Mouse (Mus musculus) forebrain, embryonic 14.5 days (tissue): ENCODE data around the gene Tsc22d4. TPM values are rescaled to one million over a fixed set of nuclear protein-coding genes. Genes with fewer than 3 reads are reported as not detected.
A peak's percentile ranks its signal among the peaks of the same experiment; 100 is the strongest.

Source experiments
- ATAC-seq: fragments of 200-750 bp; cut with Nextera tagmentation; 2 replicates; pipeline ENCODE4 v1.8.0; 2017; ENCODE audit warnings: mild to moderate bottlenecking, moderate library complexity
- DNase-seq: peaks from one replicate; pipeline ENCODE4 v3.0.0-alpha.2; 2015; ENCODE audit warnings: low spot score
- H3K27ac ChIP-seq: fragments of 300-500 bp; sonication (generic); 2 replicates; pipeline ENCODE4 v1.5.1; 2014; ENCODE audit warnings: low read depth, mild to moderate bottlenecking, control low read depth, low read length, moderate library complexity
- H3K27me3 ChIP-seq: fragments of 300-500 bp; sonication (generic); replicated peaks from 2 replicates; pipeline ENCODE4 v1.6.1; 2014; ENCODE audit warnings: low read length, control low read depth, mixed read lengths; ENCODE audit not compliant: control insufficient read depth, insufficient read depth
- H3K36me3 ChIP-seq: fragments of 300-500 bp; sonication (generic); 2 replicates; pipeline ENCODE4 v1.6.1; 2014; ENCODE audit warnings: low read length, control low read depth; ENCODE audit not compliant: control insufficient read depth, insufficient read depth
- H3K4me1 ChIP-seq: fragments of 300-500 bp; sonication (generic); 2 replicates; pipeline ENCODE4 v1.6.1; 2014; ENCODE audit warnings: antibody characterized with exemption, low read length, control low read depth; ENCODE audit not compliant: control insufficient read depth, insufficient read depth
- H3K4me2 ChIP-seq: fragments of 300-500 bp; sonication (generic); 2 replicates; pipeline ENCODE4 v1.6.1; 2014; ENCODE audit warnings: mild to moderate bottlenecking, control low read depth, low read length
- H3K4me3 ChIP-seq: fragments of 300-500 bp; sonication (generic); 2 replicates; pipeline ENCODE4 v1.5.1; 2014; ENCODE audit warnings: low read depth, low read length, control low read depth
- H3K9ac ChIP-seq: fragments of 300-500 bp; sonication (generic); 2 replicates; pipeline ENCODE4 v1.6.1; 2014; ENCODE audit warnings: mild to moderate bottlenecking, low read length, control low read depth, moderate library complexity
- H3K9me3 ChIP-seq: fragments of 300-500 bp; sonication (generic); replicated peaks from 2 replicates; pipeline ENCODE4 v1.6.1; 2016; ENCODE audit warnings: low read length, control low read depth, mixed read lengths; ENCODE audit not compliant: control insufficient read depth
- WGBS: fragments of 180-500 bp; shearing (Covaris S2); extraction: QIAGEN DNeasy Blood & Tissue Kit; methylation state at CpG from one replicate; pipeline ENCODE4 v1.1.7; 2014; 5-methylcytosine and 5-hydroxymethylcytosine counted together
- polyA plus RNA-seq: library from polyadenylated mRNA; unstranded; fragments of >200 nt; fragmentation: Nextera tagmentation; extraction: Ambion mirVana; gene quantifications from 2 replicates; pipeline ENCODE4 v1.2.1, GENCODE M21; 2014

The Tsc22d4 gene
- 52.3 and 62.1 TPM in 2 replicates for polyA plus RNA-seq

GRCm38 (mm10) chr5:137745214-137746171, at the start of gene Tsc22d4:
TSS of gene Tsc22d4 (plus strand) at chr5:137745730.
- H3K4me1 ChIP-seq, result peaks cover 11% of the 10 kb centered on the region
- no peaks in the 10 kb centered on the region for H3K36me3 ChIP-seq
- H3K27me3 ChIP-seq, result no peaks in the 10 kb centered on the region
- peak within 1 kb of the TSS; percentile 99 for H3K4me2 ChIP-seq
- H3K9me3 ChIP-seq, result no peaks in the 10 kb centered on the region
- H3K27ac ChIP-seq, result peak within 1 kb of the TSS; percentile 91
- WGBS, result 4% methylated on average over 28 of the region's 28 CpGs
- peak within 1 kb of the TSS; percentile 63 for H3K9ac ChIP-seq
- ATAC-seq (peak; percentile 80), DNase-seq (peak; percentile 95)
- H3K4me3 ChIP-seq, result peak within 1 kb of the TSS; percentile 64

GRCm38 (mm10) chr5:137695930-137696329, 49.6 kb upstream of the Tsc22d4 start:
- no peak overlapping the region for H3K4me2 ChIP-seq
- no peaks in the 10 kb centered on the region for H3K36me3 ChIP-seq
- no peak for DNase-seq
- H3K4me1 ChIP-seq, result no peaks in the 10 kb centered on the region
- H3K27me3 ChIP-seq, result no peaks in the 10 kb centered on the region
- WGBS, result 92% methylated on average over 4 of the region's 4 CpGs
- no peak overlapping the region for H3K4me3 ChIP-seq
- H3K9ac ChIP-seq, result no peak overlapping the region
- H3K27ac ChIP-seq, result no peak overlapping the region
- H3K9me3 ChIP-seq, result no peaks in the 10 kb centered on the region
- no peak for ATAC-seq

GRCm38 (mm10) chr5:137699080-137699479, 46.5 kb upstream of the Tsc22d4 start:
- no peaks in the 10 kb centered on the region for H3K9me3 ChIP-seq
- ATAC-seq, result no peak
- H3K4me3 ChIP-seq, result no peak overlapping the region
- no peak overlapping the region for H3K9ac ChIP-seq
- H3K4me2 ChIP-seq, result no peak overlapping the region
- no peaks in the 10 kb centered on the region for H3K27me3 ChIP-seq
- no peak for DNase-seq
- 77% methylated on average over 3 of the region's 3 CpGs for WGBS
- H3K36me3 ChIP-seq, result no peaks in the 10 kb centered on the region
- no peaks in the 10 kb centered on the region for H3K4me1 ChIP-seq
- no peak overlapping the region for H3K27ac ChIP-seq

- no peak overlapping the region for H3K4me3 ChIP-seq
- H3K27ac ChIP-seq, result no peak overlapping the region
- H3K4me1 ChIP-seq, result no peaks in the 10 kb centered on the region
- H3K36me3 ChIP-seq, result no peaks in the 10 kb centered on the region
- no peak for DNase-seq
- no peak overlapping the region for H3K9ac ChIP-seq
- ATAC-seq, result no peak
- H3K4me2 ChIP-seq, result no peak overlapping the region
- H3K9me3 ChIP-seq, result no peaks in the 10 kb centered on the region
- H3K27me3 ChIP-seq, result no peaks in the 10 kb centered on the region
- WGBS, result 65% methylated on average over 2 of the region's 2 CpGs
Observed at GRCm38 (mm10) chr5:137699850-137700249, 45.7 kb upstream of the Tsc22d4 start.

GRCm38 (mm10) chr5:137705242-137705641, 40.3 kb upstream of the Tsc22d4 start:
- H3K4me1 ChIP-seq, result peaks cover 3% of the 10 kb centered on the region; the same call in 1 of the 2 replicates
- H3K4me3 ChIP-seq, result no peak overlapping the region
- H3K36me3 ChIP-seq, result no peaks in the 10 kb centered on the region
- no peaks in the 10 kb centered on the region for H3K27me3 ChIP-seq
- no peaks in the 10 kb centered on the region for H3K9me3 ChIP-seq
- 52% methylated on average over 6 of the region's 6 CpGs for WGBS
- ATAC-seq (no peak), DNase-seq (no peak)
- no peak overlapping the region for H3K27ac ChIP-seq
- no peak overlapping the region for H3K9ac ChIP-seq
- no peak overlapping the region for H3K4me2 ChIP-seq

GRCm38 (mm10) chr5:137706913-137707633, 38.5 kb upstream of the Tsc22d4 start:
- no peak overlapping the region for H3K4me3 ChIP-seq
- no peak overlapping the region for H3K27ac ChIP-seq
- DNase-seq (peak; percentile 68), ATAC-seq (no peak)
- WGBS, result 46% methylated on average over 12 of the region's 12 CpGs
- no peaks in the 10 kb centered on the region for H3K36me3 ChIP-seq
- H3K9ac ChIP-seq, result no peak overlapping the region
- H3K4me1 ChIP-seq, result peaks cover 3% of the 10 kb centered on the region; the same call in 1 of the 2 replicates
- no peak overlapping the region for H3K4me2 ChIP-seq
- no peaks in the 10 kb centered on the region for H3K27me3 ChIP-seq
- H3K9me3 ChIP-seq, result no peaks in the 10 kb centered on the region

GRCm38 (mm10) chr5:137713454-137713853, 32.1 kb upstream of the Tsc22d4 start:
- no peak overlapping the region for H3K4me2 ChIP-seq
- no peak overlapping the region for H3K4me3 ChIP-seq
- H3K4me1 ChIP-seq, result no peaks in the 10 kb centered on the region
- no peak for ATAC-seq
- no peak overlapping the region for H3K27ac ChIP-seq
- no peaks in the 10 kb centered on the region for H3K36me3 ChIP-seq
- no peaks in the 10 kb centered on the region for H3K27me3 ChIP-seq
- no peak for DNase-seq
- H3K9me3 ChIP-seq, result no peaks in the 10 kb centered on the region
- no peak overlapping the region for H3K9ac ChIP-seq
- WGBS, result 75% methylated on average over 5 of the region's 5 CpGs

- WGBS, result 81% methylated on average over 8 of the region's 8 CpGs
- H3K9me3 ChIP-seq, result no peaks in the 10 kb centered on the region
Observed at GRCm38 (mm10) chr5:137715685-137716084, 29.8 kb upstream of the Tsc22d4 start.

More at GRCm38 (mm10) chr5:137715685-137716084, 29.8 kb upstream of the Tsc22d4 start:
- ATAC-seq, result no peak
- DNase-seq, result no peak
- Histone ChIP-seq H3K27ac (no peak overlapping the region), H3K4me1 (no peaks in the 10 kb centered on the region), H3K4me2 (no peak overlapping the region), H3K36me3 (no peaks in the 10 kb centered on the region), H3K9ac (no peak overlapping the region), H3K4me3 (no peak overlapping the region), H3K27me3 (no peaks in the 10 kb centered on the region)
